Mouse (Mus musculus) myocyte (in vitro differentiated cells): ENCODE measurements around the gene Gm26938. TPM values are rescaled to one million over a fixed set of nuclear protein-coding genes. Genes with fewer than 3 reads are reported as not detected.

Experiments
- H3K27me3 ChIP-seq: one replicate; pipeline ENCODE4 v1.6.1; 2011; ENCODE audit not compliant: control insufficient read depth, insufficient read depth, insufficient read length
- H3K36me3 ChIP-seq: one replicate; pipeline ENCODE4 v1.6.1; 2011; ENCODE audit not compliant: control insufficient read depth, insufficient read depth
- H3K4me2 ChIP-seq: one replicate; pipeline ENCODE4 v1.6.1; 2011; ENCODE audit warnings: low read depth, control low read depth
- H3K4me3 ChIP-seq: one replicate; pipeline ENCODE4 v1.5.1; 2011; ENCODE audit warnings: mild to moderate bottlenecking, control low read depth, moderate library complexity
- H3K79me2 ChIP-seq: one replicate; pipeline ENCODE4 v1.6.1; 2011; ENCODE audit not compliant: control insufficient read depth, insufficient read depth
- H3ac ChIP-seq: one replicate; pipeline ENCODE4 v1.6.1; 2011; ENCODE audit not compliant: control insufficient read depth, insufficient read length
- CEBPB ChIP-seq: IDR thresholded peaks from 2 replicates; pipeline ENCODE4 v1.6.1; 2011; ENCODE audit warnings: mild to moderate bottlenecking, moderate library complexity; ENCODE audit not compliant: poor library complexity, insufficient read depth, severe bottlenecking
- E2F4 ChIP-seq: IDR thresholded peaks from one replicate; pipeline ENCODE4 v1.6.1; 2011; ENCODE audit warnings: mild to moderate bottlenecking, control low read depth, moderate library complexity; ENCODE audit not compliant: insufficient read depth
- MAX ChIP-seq: IDR thresholded peaks from one replicate; pipeline ENCODE4 v1.6.1; 2011; ENCODE audit warnings: low read depth, mild to moderate bottlenecking, control low read depth
- MYOD1 ChIP-seq, 3 experiments: IDR thresholded peaks; one replicate each; pipeline ENCODE4 v1.6.1; 2011; ENCODE audit warnings: control low read depth in 2 of 3, low read depth in 2 of 3, mild to moderate bottlenecking in 2 of 3, moderate library complexity in 1 of 3; ENCODE audit not compliant: insufficient read length in 2 of 3, control insufficient read depth in 1 of 3
- MYOG ChIP-seq, 3 experiments: IDR thresholded peaks; one replicate each; pipeline ENCODE4 v1.6.1; 2011; ENCODE audit warnings: control low read depth in 2 of 3, low read depth in 2 of 3, mild to moderate bottlenecking in 2 of 3; ENCODE audit not compliant: insufficient read length in 2 of 3, control insufficient read depth in 1 of 3, insufficient read depth in 1 of 3
- POLR2A ChIP-seq: IDR thresholded peaks from one replicate; pipeline ENCODE4 v1.6.1; 2011; ENCODE audit warnings: low read depth, mild to moderate bottlenecking, control low read depth, moderate library complexity; ENCODE audit not compliant: insufficient read length
- POLR2AphosphoS2 ChIP-seq: IDR thresholded peaks from one replicate; pipeline ENCODE4 v1.6.1; 2011; ENCODE audit warnings: low read depth, control low read depth; ENCODE audit not compliant: insufficient read length
- REST ChIP-seq: IDR thresholded peaks from one replicate; pipeline ENCODE4 v1.6.1; 2011; ENCODE audit warnings: mild to moderate bottlenecking, control low read depth, moderate library complexity; ENCODE audit not compliant: insufficient read depth, insufficient read length
- SRF ChIP-seq: IDR thresholded peaks from one replicate; pipeline ENCODE4 v1.6.1; 2011; ENCODE audit warnings: low read depth; ENCODE audit not compliant: control insufficient read depth, insufficient read length
- TCF12 ChIP-seq: IDR thresholded peaks from one replicate; pipeline ENCODE4 v1.6.1; 2011; ENCODE audit warnings: mild to moderate bottlenecking, control low read depth; ENCODE audit not compliant: poor library complexity, insufficient read depth, severe bottlenecking
- TCF3 ChIP-seq: IDR thresholded peaks from one replicate; pipeline ENCODE4 v1.6.1; 2011; ENCODE audit warnings: low read depth, control low read depth; ENCODE audit not compliant: insufficient read length
- USF1 ChIP-seq: IDR thresholded peaks from one replicate; pipeline ENCODE4 v1.6.1; 2011; ENCODE audit warnings: low read depth, mild to moderate bottlenecking, control low read depth, moderate library complexity
- polyA plus RNA-seq: library from polyadenylated mRNA; unstranded; fragments of >200 nt; fragmentation: generic; extraction: Trizol; gene quantifications from one replicate; pipeline ENCODE4 v1.2.1, GENCODE M21; 2012; ENCODE audit warnings: missing spikeins

Gene Gm26938
- polyA plus RNA-seq, 1 experiment = not detected

- no peak overlapping the region for H3ac ChIP-seq
- H3K79me2 ChIP-seq = peaks cover 46% of the 10 kb centered on the region
- TF ChIP-seq POLR2A = no peak
- peak overlapping the region; percentile 100 for H3K4me2 ChIP-seq
- no peaks in the 10 kb centered on the region for H3K27me3 ChIP-seq
- H3K4me3 ChIP-seq = peak overlapping the region; percentile 83
- no peaks in the 10 kb centered on the region for H3K36me3 ChIP-seq
Measured at GRCm38 (mm10) chr5:139794137-139794536, 32.1 kb downstream of the Gm26938 start.

- TF ChIP-seq POLR2AphosphoS2 (no peak), TCF12 (no peak), MYOD1 (IDR thresholded peaks at IDR 0.05; ENCODE audit: control insufficient read depth in 1 of 3, insufficient read length in 2 of 3, low read depth in 2 of 3) (peak in 1 of 3 experiments; percentile 2), TCF3 (no peak), MAX (no peak), SRF (no peak), POLR2A (no peak), E2F4 (no peak)
- H3K4me2 ChIP-seq = peak overlapping the region; percentile 100
- peaks cover 46% of the 10 kb centered on the region for H3K79me2 ChIP-seq
- H3K36me3 ChIP-seq = no peaks in the 10 kb centered on the region
- no peak overlapping the region for H3ac ChIP-seq
- peak overlapping the region; percentile 83 for H3K4me3 ChIP-seq
- H3K27me3 ChIP-seq = no peaks in the 10 kb centered on the region
Measured at GRCm38 (mm10) chr5:139793338-139794089, 32.7 kb downstream of the Gm26938 start.

- Histone ChIP-seq H3K4me2 (peak overlapping the region; percentile 100), H3ac (peak overlapping the region; percentile 70), H3K4me3 (peak overlapping the region; percentile 83), H3K36me3 (no peaks in the 10 kb centered on the region), H3K79me2 (peaks cover 43% of the 10 kb centered on the region), H3K27me3 (no peaks in the 10 kb centered on the region)
- TF ChIP-seq REST = no peak
- TF ChIP-seq USF1 = no peak
- no peak for TF ChIP-seq TCF3
Measured at GRCm38 (mm10) chr5:139792966-139793337, 33.3 kb downstream of the Gm26938 start.

GRCm38 (mm10) chr5:139792159-139792775 lies 33.9 kb downstream of the Gm26938 start:
- Histone ChIP-seq H3K36me3 (no peaks in the 10 kb centered on the region), H3K27me3 (no peaks in the 10 kb centered on the region), H3K4me2 (peak overlapping the region; percentile 100), H3K4me3 (peak overlapping the region; percentile 83), H3K79me2 (peaks cover 36% of the 10 kb centered on the region), H3ac (peak overlapping the region; percentile 70)
- no peak for TF ChIP-seq POLR2A
- no peak for TF ChIP-seq MAX
- no peak for TF ChIP-seq POLR2AphosphoS2
- no peak for TF ChIP-seq TCF12
- no peak for TF ChIP-seq MYOD1 (IDR thresholded peaks at IDR 0.05; ENCODE audit: control insufficient read depth in 1 of 3, insufficient read length in 2 of 3, low read depth in 2 of 3)

- peak within 1 kb of the TSS; percentile 83 for H3K4me3 ChIP-seq
- H3K36me3 ChIP-seq = no peaks in the 10 kb centered on the region
- no peaks in the 10 kb centered on the region for H3K27me3 ChIP-seq
- peak within 1 kb of the TSS; percentile 70 for H3ac ChIP-seq
- H3K4me2 ChIP-seq = peak within 1 kb of the TSS; percentile 100
- TF ChIP-seq E2F4 (no peak), TCF12 (no peak), POLR2AphosphoS2 (peak; percentile 80), POLR2A (peak; percentile 82), MYOD1 (IDR thresholded peaks at IDR 0.05; ENCODE audit: control insufficient read depth in 1 of 3, insufficient read length in 2 of 3, low read depth in 2 of 3) (peak in 2 of 3 experiments; percentile 19 to 54), USF1 (no peak), REST (no peak), TCF3 (peak; percentile 0), MYOG (IDR thresholded peaks at IDR 0.05; ENCODE audit: control insufficient read depth in 1 of 3, insufficient read depth in 1 of 3, insufficient read length in 2 of 3, low read depth in 2 of 3) (no peak), SRF (peak; percentile 49), CEBPB (no peak), MAX (no peak)
- H3K79me2 ChIP-seq = peaks cover 32% of the 10 kb centered on the region
Measured at GRCm38 (mm10) chr5:139791227-139792158, 34.7 kb downstream of the Gm26938 start, which contains the start of gene Mafk. Gene Mafk (plus strand): TSS chr5:139791513.
